16 mouse cellular contexts compared by ENCODE assay signal in genomic region chr3:142542776-142543175, GRCm38 (mm10). TPM values are rescaled to one million over a fixed set of nuclear protein-coding genes. Genes with fewer than 3 reads are reported as not detected.
DNase-seq lines count a peak whose midpoint lies in the region; ATAC-seq and TF ChIP-seq lines count a peak whose summit lies in the region.
"Not testable (repeated sequence)": the region's sequence is repeated elsewhere in the genome, so short reads cannot be mapped to it uniquely, and the experiment has no call there.
"Had no signal": no experiment of that assay in that cellular context is flagged by ENCODE, and none has a peak within 500 bp of the region (broad histone marks: within the 10 kb centered on the region; RNA-seq: fewer than 3 reads in every experiment).

No protein-coding gene starts in this region.

- H3K27me3 ChIP-seq in cerebellum, adult 2 months (ENCODE audit: control insufficient read depth, insufficient read depth, low read length); hindbrain, embryonic 12.5 days; midbrain, embryonic 12.5 days; midbrain, embryonic 14.5 days (ENCODE audit: control insufficient read depth, insufficient read depth, low read length); neural tube, embryonic 12.5 days (replicated peaks): not testable (repeated sequence)

- 25% methylated on average over 12 of the region's 12 CpGs for WGBS in cerebellum, adult 2 months
- 78% methylated on average over 12 of the region's 12 CpGs for WGBS in hindbrain, embryonic 12.5 days
- 85% methylated on average over 12 of the region's 12 CpGs for WGBS in midbrain, embryonic 12.5 days
- WGBS in midbrain, embryonic 14.5 days, result 78% methylated on average over 12 of the region's 12 CpGs
- 78% methylated on average over 12 of the region's 12 CpGs for WGBS in neural tube, embryonic 12.5 days

- not testable (repeated sequence) for H3K9me3 ChIP-seq in hindbrain, embryonic 12.5 days (replicated peaks); midbrain, embryonic 12.5 days; midbrain, embryonic 14.5 days (ENCODE audit: control insufficient read depth, low read length); neural tube, embryonic 12.5 days

- ATAC-seq in hindbrain, embryonic 12.5 days (ENCODE audit: low FRiP score), result peak; percentile 67; the same call in 1 of the 2 replicates
- ATAC-seq in midbrain, embryonic 12.5 days (ENCODE audit: low FRiP score, low read depth), result peak; percentile 58; the same call in 1 of the 2 replicates
- ATAC-seq in midbrain, embryonic 14.5 days (ENCODE audit: low FRiP score, low TSS enrichment), result 0 out of 2 replicates have a peak, but pooled peaks have one; percentile 11
- ATAC-seq in neural tube, embryonic 12.5 days (ENCODE audit: low FRiP score, low read depth), result peak; percentile 17; the same call in 1 of the 2 replicates

- not testable (repeated sequence) for H3K36me3 ChIP-seq in hindbrain, embryonic 12.5 days; midbrain, embryonic 12.5 days; midbrain, embryonic 14.5 days (ENCODE audit: control insufficient read depth, insufficient read depth, low read length); neural tube, embryonic 12.5 days

- TF ChIP-seq CTCF in cerebellum, adult 2 months (IDR thresholded peaks at IDR 0.05; ENCODE audit: borderline replicate concordance, insufficient read depth, low read depth, low read length), result not testable (repeated sequence)

- peak; percentile 18 for DNase-seq in cerebellum, adult 11-12 months
- peak; percentile 18 to 44 for DNase-seq in cerebellum, adult 2 months
- DNase-seq in cerebellum, adult 9-11 months, result peak; percentile 8
- DNase-seq in midbrain, embryonic 14.5 days, result not testable (repeated sequence)

- not testable (repeated sequence) for H3K4me3 ChIP-seq in cerebellum, adult 2 months (replicated peaks; ENCODE audit: insufficient read depth, low read depth, low read length); hindbrain, embryonic 12.5 days; midbrain, embryonic 12.5 days; midbrain, embryonic 14.5 days (replicated peaks; ENCODE audit: low read depth, low read length); neural tube, embryonic 12.5 days

- TF ChIP-seq POLR2A in cerebellum, adult 2 months (IDR thresholded peaks at IDR 0.05; ENCODE audit: borderline replicate concordance, insufficient read depth, low read length), result not testable (repeated sequence)

- H3K4me2 ChIP-seq in hindbrain, embryonic 12.5 days (replicated peaks); midbrain, embryonic 12.5 days (replicated peaks); midbrain, embryonic 14.5 days (ENCODE audit: low read length); neural tube, embryonic 12.5 days (replicated peaks): not testable (repeated sequence)

- H3K27ac ChIP-seq in cerebellum, adult 2 months (ENCODE audit: insufficient read depth, low read length); hindbrain, embryonic 12.5 days; midbrain, embryonic 12.5 days (replicated peaks); midbrain, embryonic 14.5 days (replicated peaks; ENCODE audit: low read depth, low read length); neural tube, embryonic 12.5 days: not testable (repeated sequence)

- not testable (repeated sequence) for H3K4me1 ChIP-seq in cerebellum, adult 2 months (ENCODE audit: control insufficient read depth, insufficient read depth, low read length); hindbrain, embryonic 12.5 days; midbrain, embryonic 12.5 days; midbrain, embryonic 14.5 days (ENCODE audit: control insufficient read depth, insufficient read depth, low read length); neural tube, embryonic 12.5 days

- H3K9ac ChIP-seq in hindbrain, embryonic 12.5 days; midbrain, embryonic 12.5 days (replicated peaks); midbrain, embryonic 14.5 days (replicated peaks; ENCODE audit: low read length); neural tube, embryonic 12.5 days: not testable (repeated sequence)

RNA-seq across cellular contexts. Expression of gene Gbp7, which starts 12.6 kb away (rescaled TPM):
- 1.5 and 1.7 TPM in 2 replicates for polyA plus RNA-seq in cerebellum, adult 2 months (2012; rRNA removed)
- 1.5 and 2.0 TPM in 2 replicates for polyA plus RNA-seq in hindbrain, embryonic 12.5 days (2016; fragmentation: Nextera tagmentation; extraction: Ambion mirVana)
- 1.8 and 2.3 TPM in 2 replicates for polyA plus RNA-seq in midbrain, embryonic 12.5 days (2016; fragmentation: Nextera tagmentation; extraction: Ambion mirVana)
- 0.78 and 2.9 TPM in 2 replicates for polyA plus RNA-seq in midbrain, embryonic 14.5 days (2014; fragmentation: Nextera tagmentation; extraction: Ambion mirVana)
- polyA plus RNA-seq in neural tube, embryonic 12.5 days (2016; fragmentation: Nextera tagmentation; extraction: Ambion mirVana), result 1.0 and 1.3 TPM in 2 replicates
- polyA plus RNA-seq: C2C12 had no signal

RNA-seq across cellular contexts. Expression of gene Gbp3, which starts 17.1 kb away (rescaled TPM):
- 5.4 and 8.5 TPM in 2 replicates for polyA plus RNA-seq in cerebellum, adult 2 months (2012; rRNA removed)
- 0.97 and 1.0 TPM in 2 replicates for polyA plus RNA-seq in hindbrain, embryonic 12.5 days (2016; fragmentation: Nextera tagmentation; extraction: Ambion mirVana)
- 0.38 and 0.64 TPM in 2 replicates for polyA plus RNA-seq in midbrain, embryonic 12.5 days (2016; fragmentation: Nextera tagmentation; extraction: Ambion mirVana)
- polyA plus RNA-seq in midbrain, embryonic 14.5 days (2014; fragmentation: Nextera tagmentation; extraction: Ambion mirVana), result 0.34 and 3.2 TPM in 2 replicates
- polyA plus RNA-seq in neural tube, embryonic 12.5 days (2016; fragmentation: Nextera tagmentation; extraction: Ambion mirVana), result 0.61 and 0.66 TPM in 2 replicates

RNA-seq across cellular contexts. Expression of gene Gbp5, which starts 49.0 kb away (rescaled TPM):
- polyA plus RNA-seq in cerebellum, adult 2 months (2012; rRNA removed), result 1.7 and 2.4 TPM in 2 replicates
- polyA plus RNA-seq in hindbrain, embryonic 12.5 days (2016; fragmentation: Nextera tagmentation; extraction: Ambion mirVana), result 0.05 TPM in 1 of 2 replicates, not detected in the other
- not detected in 2 replicates for polyA plus RNA-seq in midbrain, embryonic 12.5 days (2016; fragmentation: Nextera tagmentation; extraction: Ambion mirVana)
- polyA plus RNA-seq in midbrain, embryonic 14.5 days (2014; fragmentation: Nextera tagmentation; extraction: Ambion mirVana), result 0.26 TPM in 1 of 2 replicates, not detected in the other
- not detected in 2 replicates for polyA plus RNA-seq in neural tube, embryonic 12.5 days (2016; fragmentation: Nextera tagmentation; extraction: Ambion mirVana)
- polyA plus RNA-seq: C2C12; embryonic facial prominence, embryonic 10.5 days; forebrain, embryonic 11.5 days; forebrain, embryonic 13.5 days had no signal

RNA-seq across cellular contexts. Expression of gene Gbp2b, which starts 51.9 kb away (rescaled TPM):
- polyA plus RNA-seq in cerebellum, adult 2 months (2012; rRNA removed), result not detected in 2 replicates
- not detected in 2 replicates for polyA plus RNA-seq in hindbrain, embryonic 12.5 days (2016; fragmentation: Nextera tagmentation; extraction: Ambion mirVana)
- polyA plus RNA-seq in midbrain, embryonic 12.5 days (2016; fragmentation: Nextera tagmentation; extraction: Ambion mirVana), result not detected in 2 replicates
- not detected in 2 replicates for polyA plus RNA-seq in midbrain, embryonic 14.5 days (2014; fragmentation: Nextera tagmentation; extraction: Ambion mirVana)
- polyA plus RNA-seq in neural tube, embryonic 12.5 days (2016; fragmentation: Nextera tagmentation; extraction: Ambion mirVana), result not detected in 2 replicates
- polyA plus RNA-seq: brain, embryonic 14.5 days; cortical plate, adult 2 months; embryonic facial prominence, embryonic 10.5 days; embryonic facial prominence, embryonic 12.5 days; forebrain, embryonic 11.5 days; forebrain, embryonic 13.5 days; forebrain, embryonic 15.5 days; forebrain, postnatal 0 days had no signal

Comparison
In these comparisons a context has a peak if more than half of its experiments do, and no peak if none do; other contexts are left out.
1. ATAC-seq: peak in every context shown above with its lines; median percentile 67 in hindbrain, embryonic 12.5 days; 58 in midbrain, embryonic 12.5 days; 17 in neural tube, embryonic 12.5 days; 11 in midbrain, embryonic 14.5 days.